Mouse (Mus musculus) A20 (cell line): ENCODE results near the gene Mall.

Experiments used
- DNase-seq: peaks from one replicate; pipeline ENCODE4 v3.0.0-alpha.2; 2011; ENCODE audit warnings: low read depth, low spot score

Mall gene

DNA sequence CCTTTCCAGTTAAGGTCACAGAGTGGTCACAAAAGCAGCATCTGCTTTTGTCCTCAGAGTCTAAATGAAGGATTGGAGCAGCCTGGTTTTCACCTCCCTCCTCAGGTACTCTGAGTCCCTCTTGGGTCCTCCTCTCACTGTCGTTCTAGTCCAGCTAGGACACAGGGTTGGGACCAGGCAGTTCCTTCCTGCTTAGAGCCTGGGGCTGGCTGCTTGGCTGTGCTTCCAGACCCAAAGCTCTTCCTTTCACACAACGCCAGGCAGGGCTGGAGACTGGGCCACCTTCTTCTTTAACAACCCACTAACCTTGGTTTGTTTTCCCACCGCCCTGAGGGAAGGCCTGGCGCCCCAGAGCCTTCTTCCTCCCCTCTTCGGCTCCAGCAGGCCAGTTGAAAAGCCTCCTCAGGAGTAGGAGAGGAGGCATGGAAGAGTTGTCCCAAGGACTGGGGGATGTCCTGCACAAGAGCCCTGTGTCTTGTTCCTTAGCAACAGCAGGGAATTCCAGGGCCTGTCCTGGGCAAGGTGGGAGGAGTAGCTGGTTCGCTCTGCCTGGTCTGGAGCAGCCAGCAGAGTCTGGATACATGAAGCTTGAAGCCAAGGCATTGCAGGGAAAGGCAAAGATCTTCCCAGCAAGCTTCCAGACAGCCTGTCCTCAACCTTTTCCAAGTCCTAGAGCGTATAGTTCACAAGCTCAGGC, 717 bp upstream of the Mall start:
- no peak for DNase-seq

DNA sequence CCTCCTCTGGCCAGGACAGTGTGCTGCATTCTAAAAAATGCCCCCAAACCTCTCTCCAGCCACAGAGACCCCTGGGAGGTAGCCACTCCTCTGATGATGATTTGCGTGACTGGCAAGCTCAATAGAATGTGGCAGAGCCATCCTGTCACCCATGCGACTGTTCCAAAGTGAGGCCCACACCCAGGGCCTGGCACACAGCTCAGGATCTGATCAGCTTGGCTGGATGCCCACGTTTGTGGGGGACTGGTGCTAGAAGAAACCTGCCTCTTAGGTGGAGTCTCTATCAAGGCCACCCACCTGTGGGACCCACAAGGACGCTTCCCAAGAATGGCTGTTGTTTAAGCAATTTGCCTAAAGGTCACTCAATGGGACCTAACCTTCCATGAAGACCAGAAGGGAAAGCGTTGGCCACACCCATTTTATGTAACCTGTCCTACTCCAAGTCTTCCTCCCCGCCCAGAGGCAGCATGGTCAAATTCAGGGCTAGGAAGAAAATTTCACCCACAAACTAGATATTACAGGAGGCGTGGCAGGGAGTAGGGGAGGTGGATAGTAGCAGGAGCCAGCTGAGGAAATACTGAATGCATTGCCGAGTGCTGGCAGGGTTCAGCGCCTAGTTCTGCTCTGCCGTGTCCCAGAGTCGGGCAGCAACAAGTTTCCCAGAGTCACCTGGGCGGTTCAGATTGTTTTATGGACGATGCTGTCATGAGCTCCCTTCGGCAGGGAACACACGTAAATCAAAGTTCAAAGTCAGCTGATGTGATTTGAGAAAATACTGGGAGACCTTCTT, 876 bp downstream of the Mall start:
- no peak for DNase-seq

DNA sequence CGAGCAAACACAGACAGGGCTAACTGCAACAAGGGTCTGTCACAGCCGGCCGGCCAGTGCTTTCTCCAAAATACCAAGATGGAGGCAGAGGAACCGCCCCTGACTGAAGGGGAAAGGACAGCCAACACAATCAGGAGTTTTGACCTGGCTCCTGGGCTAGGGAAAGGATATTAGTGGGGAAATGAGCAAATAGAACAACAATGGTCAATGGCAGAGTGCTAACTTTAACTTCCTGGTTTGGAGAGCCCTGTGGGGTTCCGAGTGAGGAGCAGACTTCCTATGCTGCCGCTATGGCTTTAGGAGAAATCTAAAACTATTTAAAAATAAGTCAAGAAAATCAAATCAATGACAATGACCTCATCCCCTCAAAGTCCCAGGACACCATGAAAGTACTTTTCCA, 1.6 kb downstream of the Mall start:
- DNase-seq, result no peak

DNA sequence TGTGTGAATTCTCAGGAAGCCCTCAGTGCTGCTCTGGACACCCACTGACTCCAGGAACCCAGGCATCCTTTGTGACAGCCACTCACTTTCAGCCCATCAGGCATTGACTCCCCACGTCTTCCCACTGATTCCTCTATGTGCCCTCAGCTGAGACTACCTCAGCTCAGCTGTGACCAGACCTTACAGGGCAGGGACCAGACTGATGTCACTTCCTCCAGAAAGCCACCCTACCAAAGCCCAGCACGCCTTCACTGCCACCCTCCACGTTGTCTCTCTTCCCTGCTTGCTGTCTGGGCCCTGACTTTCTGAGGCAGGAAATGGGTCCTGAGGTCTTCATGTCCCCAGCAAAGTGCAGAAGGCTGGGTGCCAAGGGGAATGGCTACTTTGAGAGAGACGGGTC, 6.5 kb downstream of the Mall start:
- no peak for DNase-seq

DNA sequence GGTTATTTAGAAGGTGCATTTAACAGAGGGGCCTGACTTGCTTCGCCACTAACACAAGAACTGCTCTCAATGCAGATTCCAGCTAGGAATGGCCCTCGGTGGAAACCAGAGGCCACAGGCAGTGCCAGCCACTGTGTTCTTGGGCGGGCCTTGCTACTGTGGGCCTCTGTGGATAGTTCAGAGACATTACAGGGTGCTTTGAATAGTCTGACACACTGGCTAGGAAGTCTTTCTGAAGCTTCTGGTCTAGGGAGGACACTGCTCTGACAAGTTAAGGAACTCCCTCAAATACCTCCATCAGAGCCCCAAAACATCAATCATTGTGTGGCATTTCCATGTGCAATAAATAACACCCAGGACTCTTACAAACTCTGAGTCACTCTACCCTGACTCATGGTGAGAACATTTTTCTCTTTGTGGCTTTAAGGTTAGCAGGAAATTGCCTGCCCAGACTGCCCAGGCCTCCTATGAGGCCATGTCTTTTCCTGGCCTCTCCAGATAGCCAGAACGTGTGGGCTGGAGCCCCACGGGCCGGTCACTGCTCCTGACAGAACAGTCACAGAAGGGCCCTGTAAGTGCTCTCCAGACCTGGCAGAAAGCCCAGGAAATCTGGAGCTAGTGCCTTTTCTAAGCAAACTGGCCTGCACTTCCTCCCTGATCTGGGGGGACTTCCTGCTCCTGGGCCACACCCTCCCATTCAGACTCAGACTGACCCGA, 7.4 kb downstream of the Mall start:
- DNase-seq, result no peak

DNA sequence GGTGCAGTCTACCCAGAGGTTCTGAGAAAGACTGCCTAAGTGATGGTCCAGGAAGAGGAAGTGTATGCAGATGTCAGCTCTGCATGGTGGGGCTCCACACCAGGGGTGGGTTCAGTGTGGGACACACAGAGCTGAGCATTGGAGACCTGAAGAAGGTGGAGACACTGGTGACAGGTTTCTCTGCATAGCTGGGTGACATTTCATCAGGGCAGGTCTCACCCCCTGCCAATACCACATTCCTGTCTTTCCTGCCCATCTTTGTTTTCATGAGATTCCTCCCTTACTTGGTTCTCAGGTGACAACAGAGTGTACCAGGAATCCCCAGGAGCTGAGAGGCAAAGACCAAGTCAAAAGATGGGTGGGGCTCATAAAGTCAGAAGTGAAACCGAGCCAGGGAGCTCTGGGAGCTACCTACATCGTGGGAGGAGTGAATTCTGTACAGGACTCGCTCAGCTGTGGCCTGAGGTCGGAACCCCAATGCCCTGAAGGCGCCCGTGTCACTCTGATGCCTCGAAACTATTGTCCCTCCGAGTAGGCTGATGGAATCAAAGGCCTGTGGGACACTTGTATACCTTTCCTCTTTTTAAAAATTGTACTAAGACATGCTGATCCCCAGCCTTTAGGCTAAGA, 10.8 kb downstream of the Mall start:
- DNase-seq, result peak; percentile 43

DNA sequence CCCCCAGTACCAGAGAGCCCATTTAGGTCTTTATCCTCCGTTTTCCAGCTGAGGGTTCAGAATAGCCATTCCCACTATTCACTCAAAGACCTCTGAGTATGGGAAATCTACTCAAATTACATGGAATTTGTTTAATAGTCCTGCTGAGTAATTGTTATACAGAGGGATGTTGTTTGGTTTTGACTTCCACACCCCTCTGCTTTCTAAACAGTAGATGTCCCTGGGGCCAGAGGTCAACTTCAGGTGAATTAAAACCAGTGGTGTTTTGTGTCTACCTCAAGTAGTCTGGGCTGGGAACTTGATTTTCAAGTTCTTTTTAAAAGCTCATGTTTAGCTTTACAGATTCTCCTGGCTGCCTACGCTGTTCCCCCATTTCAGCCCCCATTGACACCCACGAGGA, 15.0 kb downstream of the Mall start:
- DNase-seq, result no peak

DNA sequence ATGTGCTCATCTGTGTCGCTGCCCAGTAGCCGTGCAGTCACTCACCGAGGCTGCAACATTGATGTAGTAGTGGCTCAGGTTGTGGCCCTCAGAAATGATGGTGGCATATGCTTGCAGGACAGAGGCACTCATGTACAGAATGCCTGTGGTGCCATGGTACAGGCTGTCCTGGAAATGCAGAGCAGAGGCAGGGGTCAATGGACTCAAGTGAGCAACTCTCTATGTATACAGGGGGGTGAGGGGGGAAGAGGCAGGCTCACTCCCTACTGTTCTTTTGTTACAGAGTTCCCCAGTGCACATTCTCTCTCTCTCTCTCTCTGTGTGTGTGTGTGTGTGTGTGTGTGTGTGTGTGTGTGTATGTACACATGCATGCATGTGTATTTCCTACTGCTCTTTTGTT, 20.9 kb downstream of the Mall start:
- DNase-seq, result no peak

DNA sequence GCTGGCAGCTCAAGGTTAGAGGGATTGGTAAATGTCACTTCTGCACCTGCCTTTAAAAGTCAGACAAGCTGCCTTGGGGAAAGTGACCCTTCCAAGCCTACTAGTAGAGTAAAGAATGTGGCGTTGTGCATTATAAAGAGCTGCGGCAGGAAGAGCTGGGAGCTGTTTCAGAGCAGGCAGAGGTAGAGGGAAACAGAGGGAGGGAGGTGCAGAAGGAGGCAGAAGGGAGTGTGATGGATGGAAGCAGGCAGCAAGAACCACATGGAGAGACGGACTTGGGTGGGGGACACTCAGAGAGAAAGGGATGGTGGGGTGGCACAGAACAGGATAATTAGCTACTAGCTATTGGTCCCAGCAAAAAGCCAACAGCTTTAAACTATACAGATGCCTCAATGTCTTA, 21.7 kb downstream of the Mall start:
- DNase-seq, result no peak

DNA sequence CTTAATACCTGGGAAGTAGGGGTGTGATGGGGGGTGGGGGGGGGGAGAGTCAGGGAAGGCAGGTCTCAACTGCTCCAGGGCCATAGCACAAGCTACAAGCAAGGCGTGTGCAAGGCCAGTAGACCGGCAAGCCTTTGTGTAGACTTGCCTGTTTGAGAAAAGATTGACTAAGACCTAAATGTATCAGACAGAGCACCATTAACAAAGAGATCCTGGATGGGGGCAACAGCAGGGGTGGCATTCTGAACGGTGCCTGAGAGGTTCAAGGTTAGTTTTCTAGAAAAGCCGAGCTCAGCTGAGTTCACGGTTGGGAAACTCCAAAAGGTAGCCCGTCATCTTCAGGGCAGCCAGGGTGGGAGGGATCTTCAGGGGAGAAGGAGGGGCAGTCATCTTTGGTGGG, 24.5 kb downstream of the Mall start:
- no peak for DNase-seq

DNA sequence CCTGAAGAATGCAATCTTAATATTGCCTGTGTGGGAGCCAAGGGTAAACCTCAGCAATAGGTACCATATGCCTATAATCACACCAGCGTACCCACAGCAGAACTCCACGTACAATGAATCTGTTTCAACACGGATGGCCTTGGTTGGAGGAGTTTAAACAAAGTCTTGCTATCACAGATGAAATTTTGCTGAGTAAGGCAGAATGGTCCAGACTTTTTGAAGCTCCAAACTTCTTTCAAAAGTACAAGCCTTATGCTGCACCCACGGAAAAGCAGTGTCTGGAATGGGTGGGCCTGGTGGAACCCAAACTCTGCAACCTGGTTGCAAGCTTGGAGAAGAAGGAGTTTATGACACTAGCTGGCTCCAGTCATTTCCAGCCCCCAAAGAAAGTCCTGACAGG, 40.5 kb downstream of the Mall start:
- DNase-seq, result no peak

DNA sequence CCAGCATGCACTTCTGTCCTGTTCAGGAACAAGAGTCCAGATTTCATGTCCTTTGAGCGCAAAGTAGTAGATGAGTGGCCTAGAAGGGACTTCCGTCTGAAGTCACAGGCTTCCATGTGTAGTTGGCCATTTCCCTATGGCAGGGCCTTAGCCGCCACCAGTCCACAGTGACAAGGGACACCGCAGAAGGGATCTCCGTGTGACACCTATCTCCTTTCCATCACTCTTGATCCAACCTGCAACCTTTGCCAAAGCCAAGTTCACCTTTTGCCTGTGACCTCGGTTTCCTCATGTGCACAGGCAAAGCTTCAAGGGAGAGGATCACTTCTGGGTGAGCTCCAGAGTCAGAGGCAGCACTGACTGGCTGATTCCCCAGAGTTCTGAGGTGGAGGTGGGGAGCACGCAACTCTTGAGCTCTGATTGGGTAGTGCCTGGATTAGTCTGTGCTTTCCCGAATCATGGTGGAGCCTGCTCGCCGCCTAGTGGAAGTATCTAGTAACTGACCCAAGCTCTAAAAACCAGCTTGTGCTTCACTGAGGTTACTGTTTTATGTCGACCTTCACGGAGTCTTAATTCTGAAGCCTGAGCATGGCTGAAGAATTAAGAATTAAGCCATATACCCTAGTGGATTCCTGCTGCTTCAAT, 45.9 kb downstream of the Mall start:
- peak; percentile 73 for DNase-seq

DNA sequence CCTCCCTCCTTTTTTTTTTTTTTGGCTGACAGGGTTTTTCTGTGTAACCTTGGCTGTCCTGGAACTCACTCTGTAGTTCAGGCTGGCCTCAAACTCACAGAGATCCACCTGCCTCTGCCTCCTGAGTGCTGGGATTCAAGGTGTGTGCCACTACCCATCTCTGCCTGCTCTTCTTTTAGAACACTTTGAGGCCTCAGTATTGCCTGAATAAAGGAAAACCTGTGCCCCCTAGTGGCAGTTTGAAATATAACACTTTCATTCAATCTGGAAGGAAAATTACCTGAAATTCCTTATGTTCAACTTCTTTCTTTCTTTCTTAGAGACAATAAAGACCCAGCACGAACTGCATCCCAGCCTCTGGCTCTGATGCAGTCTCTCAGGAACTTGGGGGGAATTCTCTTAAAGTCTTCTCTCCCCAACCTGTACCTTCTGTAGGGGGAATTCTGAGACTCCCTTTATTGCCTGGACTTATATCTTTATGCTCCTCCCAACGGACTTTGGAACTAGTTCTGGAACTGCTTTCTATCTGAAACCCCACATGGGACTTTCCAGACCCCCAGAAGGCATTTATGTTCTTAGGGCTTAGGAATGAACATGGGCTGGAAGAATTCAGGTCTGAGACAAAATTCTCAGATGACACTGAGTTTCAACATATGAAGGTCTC, 61.8 kb downstream of the Mall start:
- peak; percentile 33 for DNase-seq

DNA sequence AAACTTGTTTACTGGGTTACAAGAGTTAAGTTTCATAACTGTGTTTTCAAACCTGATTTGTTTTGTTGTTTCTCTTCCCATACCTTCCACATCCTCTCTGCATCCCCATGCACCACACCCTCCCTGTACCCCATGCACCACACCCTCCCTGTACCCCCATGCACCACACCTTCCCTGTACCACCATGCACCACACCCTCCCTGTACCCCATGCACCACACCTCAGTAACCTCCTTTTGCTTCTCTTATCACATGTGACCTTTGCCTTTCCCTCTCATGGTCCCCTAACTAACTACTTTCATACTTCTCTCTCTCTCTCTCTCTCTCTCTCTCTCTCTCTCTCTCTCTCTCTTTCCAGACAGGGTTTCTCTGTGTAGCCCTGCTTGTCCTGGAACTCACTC, 62.7 kb downstream of the Mall start:
- DNase-seq, result no peak

DNA sequence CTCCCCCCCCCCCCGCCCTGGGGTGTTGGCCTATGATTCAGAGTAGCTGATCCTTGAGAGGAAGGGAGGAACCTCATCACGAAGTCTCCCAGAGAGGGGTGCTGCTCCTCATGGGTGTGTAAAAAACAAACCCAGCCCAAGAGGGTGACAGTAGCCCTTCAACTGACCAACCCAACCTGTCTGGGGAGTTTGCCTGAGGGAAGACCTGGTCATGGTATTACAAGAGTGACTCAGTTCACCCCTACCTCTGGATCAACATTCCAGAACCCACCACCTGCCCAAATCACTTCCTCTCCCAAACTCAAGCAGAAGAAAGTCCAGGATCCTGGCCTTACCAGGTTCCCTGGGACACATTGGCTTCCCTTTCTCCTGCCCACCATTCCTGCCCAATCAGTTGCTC, 67.0 kb downstream of the Mall start:
- DNase-seq, result no peak

DNA sequence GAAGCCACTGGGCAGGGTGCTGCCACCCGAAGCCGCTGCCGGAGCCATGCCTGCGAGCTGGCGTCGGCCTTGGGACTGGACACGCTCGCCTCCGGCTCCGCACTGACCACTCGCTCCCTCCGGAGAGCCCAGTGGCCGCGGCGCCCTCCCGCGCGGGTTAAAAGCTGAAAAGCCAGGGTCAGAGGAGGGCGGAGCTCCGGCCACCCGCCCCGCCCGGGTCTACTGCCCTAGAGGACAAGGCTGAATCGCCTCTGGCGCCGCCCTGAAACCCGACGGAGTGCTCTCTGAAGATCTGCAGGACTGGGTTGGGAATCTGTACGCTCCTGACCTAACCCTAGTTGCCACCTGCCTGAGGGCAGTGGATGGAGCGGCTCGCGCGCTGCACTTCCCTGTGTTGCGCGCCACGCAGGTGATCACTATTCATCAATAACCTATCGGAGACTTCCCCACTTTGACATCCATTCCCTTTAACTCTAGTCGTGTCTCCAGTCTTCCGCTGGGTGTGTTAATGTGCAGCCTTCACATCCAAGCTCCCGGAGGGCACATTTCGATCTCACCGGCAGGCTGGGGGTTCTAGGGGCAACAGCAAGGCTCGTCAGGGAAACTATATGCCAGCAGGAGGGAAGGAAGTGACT, 73.5 kb downstream of the Mall start, which contains the start of gene Mal:
Gene Mal (minus strand): TSS at position 610 of the 635 bp plus-strand sequence.
- DNase-seq, result no peak

DNA sequence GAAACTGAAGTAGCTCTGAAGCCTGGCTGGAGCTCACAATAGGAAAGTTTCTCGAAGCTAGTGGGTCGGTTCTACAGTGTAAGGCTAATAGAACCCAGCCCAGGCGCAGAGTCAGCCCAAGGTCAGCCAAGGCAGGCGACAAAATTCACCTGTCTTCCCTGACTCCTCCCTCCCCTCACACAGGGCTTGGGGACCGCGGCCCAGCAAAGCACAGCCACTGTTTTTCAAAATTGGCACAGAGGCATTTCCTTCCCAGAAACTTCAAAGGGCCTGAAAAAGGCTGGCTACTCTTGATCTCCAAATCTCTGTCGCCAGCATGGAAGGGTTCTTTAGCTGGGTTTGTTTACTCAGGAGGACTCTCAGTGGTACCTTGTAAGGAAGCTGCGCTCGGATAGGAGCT, 74.3 kb downstream of the Mall start:
- no peak for DNase-seq

DNA sequence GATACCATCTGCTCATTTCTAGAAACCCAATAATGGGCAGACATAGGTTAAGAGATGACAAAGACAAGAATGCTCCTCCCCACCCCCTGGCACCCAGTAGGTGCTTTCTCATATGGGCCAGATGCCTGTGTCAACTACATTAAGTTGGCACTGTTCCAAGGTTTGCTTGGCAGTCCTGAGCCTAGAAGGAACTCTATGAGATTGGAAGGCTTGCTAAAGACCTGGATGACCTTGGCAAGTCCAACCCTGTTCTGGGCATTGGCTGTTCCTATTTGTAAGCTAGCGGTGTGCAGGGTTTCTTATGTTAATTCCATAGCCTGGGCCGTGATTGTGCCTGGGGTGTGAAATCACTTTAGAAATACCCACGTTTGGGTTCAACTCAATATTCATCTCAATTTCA, 74.9 kb downstream of the Mall start:
- no peak for DNase-seq
